Mouse (Mus musculus) lung, adult 2 months (tissue): ENCODE measurements around the gene Ccl24.

ENCODE experiments used
- CTCF ChIP-seq: fragments of 200-500 bp; IDR thresholded peaks from 2 replicates; pipeline ENCODE4 v1.5.1; 2011; ENCODE audit warnings: mild to moderate bottlenecking, low read length, control low read depth; ENCODE audit not compliant: insufficient read depth
- POLR2A ChIP-seq: fragments of 200-500 bp; IDR thresholded peaks from 2 replicates; pipeline ENCODE4 v1.6.1; 2011; ENCODE audit warnings: low read depth, mild to moderate bottlenecking, control low read depth, low read length, borderline replicate concordance; ENCODE audit errors: extremely low read depth

DNA sequence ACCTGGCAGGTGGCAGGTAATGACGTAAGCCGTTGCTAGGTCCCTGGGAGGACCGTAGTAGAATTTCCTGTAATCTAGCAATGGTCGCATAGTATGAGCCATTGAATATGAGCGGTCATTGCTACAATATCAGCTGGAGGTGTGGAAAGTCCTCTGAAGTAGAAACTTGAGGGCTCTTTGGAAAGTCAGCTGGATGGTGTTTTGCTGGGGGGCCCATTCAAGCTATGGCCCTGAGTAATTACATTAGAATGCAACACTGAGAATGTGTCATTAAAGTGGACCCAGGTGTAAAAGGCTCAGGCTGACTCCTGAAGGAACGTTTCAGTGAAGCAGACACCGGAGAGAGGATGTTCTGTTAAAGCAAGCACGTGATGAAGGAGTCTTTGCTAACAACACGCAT is 47.7 kb upstream of the Ccl24 start:
- TF ChIP-seq CTCF (no peak), POLR2A (no peak)
